Comparison of ENCODE assay signal across 9 mouse cellular contexts in the genomic region with DNA sequence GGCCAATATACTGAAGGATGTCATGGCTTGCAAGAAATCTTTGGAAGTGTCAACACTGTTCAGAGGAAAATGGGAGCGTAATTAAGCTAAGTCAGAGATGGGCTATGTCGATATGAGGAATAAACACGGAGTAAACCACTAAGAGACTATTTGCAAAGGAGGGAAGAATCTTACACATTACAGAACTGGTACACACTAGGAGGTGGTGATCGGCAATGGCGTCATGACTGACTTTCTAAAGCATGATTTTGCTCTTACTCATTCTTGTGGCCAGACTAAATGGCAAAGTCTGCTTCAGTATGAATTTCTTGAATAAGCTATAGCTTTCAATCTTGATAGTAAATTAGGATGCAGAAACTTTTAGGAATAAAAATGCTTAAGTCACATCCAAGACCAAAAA. TPM values are rescaled to one million over a fixed set of nuclear protein-coding genes. Genes with fewer than 3 reads are reported as not detected.
DNase-seq lines count a peak whose midpoint lies in the region; ATAC-seq lines count a peak whose summit lies in the region.
"Had no signal": no experiment of that assay in that cellular context is flagged by ENCODE, and none has a peak within 500 bp of the region (broad histone marks: within the 10 kb centered on the region; RNA-seq: fewer than 3 reads in every experiment).

No protein-coding gene starts in this region.

- no peaks in the 10 kb centered on the region for H3K27me3 ChIP-seq in heart, embryonic 11.5 days (ENCODE audit: control insufficient read depth, insufficient read depth, low read length)
- no peaks in the 10 kb centered on the region for H3K27me3 ChIP-seq in neural tube, embryonic 12.5 days (replicated peaks)
- no peaks in the 10 kb centered on the region for H3K27me3 ChIP-seq in limb, embryonic 15.5 days
- H3K27me3 ChIP-seq: Patski had no signal

- H3K27ac ChIP-seq in heart, embryonic 11.5 days (ENCODE audit: low read depth, low read length) = no peak overlapping the region
- H3K27ac ChIP-seq in neural tube, embryonic 12.5 days = no peak overlapping the region
- H3K27ac ChIP-seq in limb, embryonic 15.5 days = no peak overlapping the region

- no peaks in the 10 kb centered on the region for H3K9me3 ChIP-seq in heart, embryonic 11.5 days (replicated peaks; ENCODE audit: control insufficient read depth, low read length)
- no peaks in the 10 kb centered on the region for H3K9me3 ChIP-seq in neural tube, embryonic 12.5 days
- H3K9me3 ChIP-seq in limb, embryonic 15.5 days = no peaks in the 10 kb centered on the region

- ATAC-seq in heart, embryonic 11.5 days (replicated peaks; ENCODE audit: insufficient number of reproducible peaks, low FRiP score, low TSS enrichment) = no peak
- no peak for ATAC-seq in neural tube, embryonic 12.5 days (ENCODE audit: low FRiP score, low read depth)
- ATAC-seq in limb, embryonic 15.5 days (ENCODE audit: insufficient number of reproducible peaks, low FRiP score, low TSS enrichment, low read depth) = no peak

- no peak overlapping the region for H3K4me3 ChIP-seq in heart, embryonic 11.5 days (ENCODE audit: low read depth, low read length)
- no peak overlapping the region for H3K4me3 ChIP-seq in neural tube, embryonic 12.5 days
- no peak overlapping the region for H3K4me3 ChIP-seq in limb, embryonic 15.5 days

- WGBS in heart, embryonic 11.5 days (ENCODE audit: insufficient replicate concordance) = 72% methylated on average over 5 of the region's 5 CpGs
- 75% methylated on average over 5 of the region's 5 CpGs for WGBS in neural tube, embryonic 12.5 days
- WGBS in limb, embryonic 15.5 days = 77% methylated on average over 5 of the region's 5 CpGs

- no peaks in the 10 kb centered on the region; the same call in 1 of the 2 replicates for H3K36me3 ChIP-seq in heart, embryonic 11.5 days (ENCODE audit: control insufficient read depth, insufficient read depth, low read length)
- H3K36me3 ChIP-seq in neural tube, embryonic 12.5 days = no peaks in the 10 kb centered on the region
- H3K36me3 ChIP-seq in limb, embryonic 15.5 days = no peaks in the 10 kb centered on the region; the same call in 1 of the 2 replicates

- DNase-seq in heart, postnatal 10 days = no peak
- DNase-seq in neural tube, embryonic 10.5 days (ENCODE audit: extremely low spot score, low spot score) = no peak
- no peak for DNase-seq in frontal cortex, postnatal 14 days (ENCODE audit: low spot score in 2 of 2)
- no peak for DNase-seq in cerebellum, postnatal 25 days
- no peak for DNase-seq in left cerebral cortex, adult 8-10 months (ENCODE audit: low spot score in 2 of 2)

- H3K4me1 ChIP-seq in heart, embryonic 11.5 days (ENCODE audit: control insufficient read depth, insufficient read depth, low read length) = peaks cover 6% of the 10 kb centered on the region; the same call in 1 of the 2 replicates
- H3K4me1 ChIP-seq in neural tube, embryonic 12.5 days = peaks cover 7% of the 10 kb centered on the region
- peaks cover 3% of the 10 kb centered on the region for H3K4me1 ChIP-seq in limb, embryonic 15.5 days

- intact Hi-C loops in heart, postnatal 10 days (cut with DNase I) = loop anchor here (1.0 to 5.0 kb wide), 3 partner anchors 18 to 146 kb away; no protein-coding TSS in a partner anchor

- H3K9ac ChIP-seq in heart, embryonic 11.5 days (ENCODE audit: low read depth, low read length) = no peak overlapping the region
- H3K9ac ChIP-seq in neural tube, embryonic 12.5 days = no peak overlapping the region
- no peak overlapping the region for H3K9ac ChIP-seq in limb, embryonic 15.5 days

- peak overlapping the region; percentile 80 for H3K4me2 ChIP-seq in heart, embryonic 11.5 days
- peak overlapping the region; percentile 81; the same call in 1 of the 2 replicates for H3K4me2 ChIP-seq in neural tube, embryonic 12.5 days (replicated peaks)
- H3K4me2 ChIP-seq in limb, embryonic 15.5 days = peak overlapping the region; percentile 22; the same call in 1 of the 2 replicates

RNA-seq across cellular contexts. Expression of gene Dus4l, which starts 1.0 kb away (rescaled TPM):
- polyA plus RNA-seq in heart, embryonic 11.5 days (2014; fragmentation: Nextera tagmentation; extraction: Ambion mirVana) = 9.0 and 9.6 TPM in 2 replicates
- 1 to 10 TPM; 6.8 to 8.9 TPM for total RNA-seq in heart, postnatal 10 days (2021)
- 5.9 and 9.4 TPM in 2 replicates for polyA plus RNA-seq in neural tube, embryonic 12.5 days (2016; fragmentation: Nextera tagmentation; extraction: Ambion mirVana)
- polyA plus RNA-seq in limb, embryonic 15.5 days (2015; fragmentation: Nextera tagmentation; extraction: Ambion mirVana) = 10.1 and 12.2 TPM in 2 replicates
- total RNA-seq in left cerebral cortex, adult 8-10 months (2022) = 10 to 100 TPM in 1 of 4 experiments, 1 to 10 TPM in 3; 5.6 to 13.8 (median 7.7) TPM

RNA-seq across cellular contexts. Expression of gene Cog5, which starts 1.1 kb away (rescaled TPM):
- polyA plus RNA-seq in heart, embryonic 11.5 days (2014; fragmentation: Nextera tagmentation; extraction: Ambion mirVana) = 32.3 and 37.3 TPM in 2 replicates
- total RNA-seq in heart, postnatal 10 days (2021) = 10 to 100 TPM; 54.9 to 69.8 TPM
- polyA plus RNA-seq in neural tube, embryonic 12.5 days (2016; fragmentation: Nextera tagmentation; extraction: Ambion mirVana) = 35.7 and 36.0 TPM in 2 replicates
- 26.1 and 29.9 TPM in 2 replicates for polyA plus RNA-seq in limb, embryonic 15.5 days (2015; fragmentation: Nextera tagmentation; extraction: Ambion mirVana)
- total RNA-seq in left cerebral cortex, adult 8-10 months (2022) = 10 to 100 TPM; 47.8 to 56.0 (median 53.0) TPM

RNA-seq across cellular contexts. Expression of gene Bcap29, which starts 19.2 kb away (rescaled TPM):
- polyA plus RNA-seq in heart, embryonic 11.5 days (2014; fragmentation: Nextera tagmentation; extraction: Ambion mirVana) = 46.0 and 52.7 TPM in 2 replicates
- total RNA-seq in heart, postnatal 10 days (2021) = 10 to 100 TPM; 22.7 to 26.0 TPM
- 28.1 and 29.4 TPM in 2 replicates for polyA plus RNA-seq in neural tube, embryonic 12.5 days (2016; fragmentation: Nextera tagmentation; extraction: Ambion mirVana)
- 27.0 and 27.1 TPM in 2 replicates for polyA plus RNA-seq in limb, embryonic 15.5 days (2015; fragmentation: Nextera tagmentation; extraction: Ambion mirVana)
- total RNA-seq in left cerebral cortex, adult 8-10 months (2022) = 10 to 100 TPM; 36.7 to 48.6 (median 45.2) TPM

Comparison
In these comparisons a context has a peak if more than half of its experiments do, and no peak if none do; other contexts are left out.
1. H3K4me2 ChIP-seq: peak in every context shown above with its lines; median percentile 81 in neural tube, embryonic 12.5 days; 80 in heart, embryonic 11.5 days; 22 in limb, embryonic 15.5 days.